Mouse (Mus musculus) layer of hippocampus, adult 2 months (tissue): ENCODE results near the gene Tbc1d5. TPM values are rescaled to one million over a fixed set of nuclear protein-coding genes. Genes with fewer than 3 reads are reported as not detected.

Experiments used
- DNase-seq, 2 experiments: peaks; one replicate each; pipeline ENCODE4 v3.0.0; 2022; ENCODE audit warnings: low spot score in 2 of 2
- H3K27ac ChIP-seq: fragments of 200-600 bp; 2 replicates; pipeline ENCODE4 v1.8.1; 2022
- H3K4me3 ChIP-seq: fragments of 200-600 bp; 2 replicates; pipeline ENCODE4 v1.8.1; 2022; ENCODE audit warnings: mild to moderate bottlenecking
- CTCF ChIP-seq: fragments of 200-600 bp; conservative IDR thresholded peaks from 2 replicates; pipeline ENCODE4 v1.8.1; 2022; ENCODE audit warnings: antibody characterized with exemption, mild to moderate bottlenecking, moderate library complexity
- total RNA-seq, 2 experiments: library from RNA; stranded (reverse); gene quantifications; 2 replicates each; pipeline ENCODE4 v1.2.3; 2021

Tbc1d5 gene
- total RNA-seq, 2 experiments from 2014 or later: 26.1 to 27.0 TPM

DNA sequence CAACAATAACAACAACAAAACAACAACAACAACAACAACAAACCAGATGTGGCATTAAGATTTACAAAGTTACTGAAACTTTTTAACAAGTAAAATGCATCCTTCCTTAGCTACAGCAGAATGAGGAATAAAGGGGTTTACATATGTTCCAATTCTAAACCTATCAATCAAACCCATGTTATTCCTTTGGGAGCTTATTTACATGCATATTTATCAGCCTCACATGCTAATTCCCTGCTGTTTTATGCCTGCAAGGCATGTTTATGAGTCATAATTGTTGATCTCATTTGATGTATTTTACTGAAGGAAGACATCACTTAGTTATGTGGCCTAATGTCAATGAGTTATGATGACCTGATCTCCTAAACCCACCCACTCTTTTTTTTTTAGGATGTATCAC, 176.0 kb downstream of the Tbc1d5 start:
- Histone ChIP-seq H3K4me3 (no peak overlapping the region), H3K27ac (no peak overlapping the region)
- TF ChIP-seq CTCF: no peak
- DNase-seq: no peak

DNA sequence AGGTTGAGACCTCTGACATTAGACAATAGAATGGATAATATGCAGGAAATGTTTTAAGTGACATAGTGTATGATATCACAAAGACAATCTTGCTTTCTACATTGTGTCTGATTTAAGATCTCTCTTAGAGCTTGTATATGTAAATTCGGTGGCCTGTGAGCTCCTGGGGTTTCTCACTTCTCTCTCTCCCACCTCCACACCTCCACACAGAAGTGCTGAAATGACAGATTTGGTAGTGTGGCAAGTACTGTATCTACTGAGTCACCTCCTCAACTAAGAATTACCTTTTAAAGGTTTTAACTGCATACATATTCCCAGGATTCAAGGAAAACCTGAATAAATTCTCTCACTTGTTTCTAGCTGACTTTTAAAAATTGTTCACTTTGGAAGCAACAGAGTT, 180.9 kb downstream of the Tbc1d5 start:
- Histone ChIP-seq H3K27ac (no peak overlapping the region), H3K4me3 (no peak overlapping the region)
- no peak for TF ChIP-seq CTCF
- DNase-seq: no peak

DNA sequence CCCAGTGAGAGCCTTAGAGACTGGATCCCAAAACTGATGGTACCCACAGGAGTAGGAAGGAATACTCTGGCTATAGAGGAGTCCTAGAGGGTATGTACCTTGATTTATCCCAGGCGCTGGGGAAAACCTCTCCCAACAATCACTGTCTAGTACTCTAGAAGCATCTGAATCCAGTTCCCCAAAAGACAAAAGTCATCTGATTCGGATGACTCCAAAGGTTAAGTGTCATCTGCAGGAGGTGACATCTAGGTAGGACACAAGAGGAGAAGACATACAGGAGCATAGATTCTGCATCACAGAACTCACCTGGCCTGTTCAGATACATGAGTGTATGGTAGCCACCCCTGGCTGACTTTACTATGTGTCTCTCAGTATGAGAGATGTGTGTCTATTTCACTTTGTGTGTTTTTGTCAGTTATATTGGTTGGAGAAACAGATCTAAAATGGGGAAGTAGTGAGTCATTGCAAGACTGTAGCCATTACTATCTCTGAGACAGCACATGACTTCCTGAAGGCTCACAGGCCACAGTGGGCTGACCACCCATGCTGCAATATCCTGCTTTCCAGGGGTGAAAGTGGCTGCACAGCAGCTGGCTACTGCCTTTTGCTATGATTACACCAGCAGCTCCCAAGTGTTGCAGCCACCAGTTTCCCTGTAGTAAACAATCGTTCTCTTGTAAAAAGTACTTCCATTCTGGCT, 185.7 kb downstream of the Tbc1d5 start:
- Histone ChIP-seq H3K27ac (0 out of 2 replicates have a peak overlapping the region, but pooled peaks have one; percentile 12), H3K4me3 (no peak overlapping the region)
- no peak for DNase-seq
- no peak for TF ChIP-seq CTCF

DNA sequence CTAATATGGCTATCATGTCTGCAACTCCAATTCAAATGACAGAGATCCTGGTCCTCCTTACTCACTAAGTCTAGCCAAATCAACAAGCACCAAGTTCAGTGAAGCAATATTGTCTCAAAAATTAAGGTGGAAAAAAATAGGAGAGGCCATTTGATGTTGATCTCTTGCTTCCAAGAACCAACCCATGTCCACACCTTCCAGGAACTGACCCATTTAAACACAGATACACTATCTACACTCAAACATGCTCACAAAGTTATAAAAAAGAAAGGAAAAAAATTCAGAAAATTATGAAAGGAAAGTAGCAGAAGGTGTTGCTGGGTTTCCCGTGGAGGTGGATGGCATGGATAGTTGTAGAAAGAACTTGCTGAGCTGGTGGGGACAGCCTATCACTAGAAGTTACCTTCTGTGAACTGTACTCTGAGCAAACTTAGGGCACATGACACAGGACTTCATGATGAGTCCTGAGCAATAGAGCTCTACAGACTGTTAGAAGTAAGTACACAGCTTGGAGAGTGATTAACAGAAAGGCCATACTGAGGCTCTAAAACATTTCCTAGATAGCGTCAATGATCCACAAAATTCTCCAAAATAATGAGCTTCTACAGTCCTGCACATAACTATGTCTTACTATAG, 188.3 kb downstream of the Tbc1d5 start:
- no peak overlapping the region for H3K4me3 ChIP-seq
- no peak for TF ChIP-seq CTCF
- DNase-seq: no peak
- H3K27ac ChIP-seq: no peak overlapping the region

DNA sequence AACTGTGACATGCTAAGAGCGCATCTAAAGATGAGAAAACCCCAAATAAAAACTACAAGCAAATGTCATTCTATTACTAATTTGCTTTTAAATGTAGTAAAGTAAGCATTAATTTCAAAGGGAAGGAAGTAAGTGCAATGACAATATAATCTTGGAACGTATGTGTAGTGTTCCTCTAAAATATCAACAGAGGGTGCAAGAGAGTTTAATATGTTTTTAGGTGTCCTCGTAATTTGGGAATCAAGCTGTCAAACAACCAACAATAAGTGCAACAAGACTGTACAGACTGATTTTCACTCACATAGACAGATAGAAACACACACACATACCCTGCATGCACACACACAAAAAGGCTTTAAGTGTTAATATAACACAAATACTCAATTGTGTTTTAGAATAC, 191.2 kb downstream of the Tbc1d5 start:
- DNase-seq: no peak
- Histone ChIP-seq H3K27ac (no peak overlapping the region), H3K4me3 (no peak overlapping the region)
- peak; percentile 77 for TF ChIP-seq CTCF

DNA sequence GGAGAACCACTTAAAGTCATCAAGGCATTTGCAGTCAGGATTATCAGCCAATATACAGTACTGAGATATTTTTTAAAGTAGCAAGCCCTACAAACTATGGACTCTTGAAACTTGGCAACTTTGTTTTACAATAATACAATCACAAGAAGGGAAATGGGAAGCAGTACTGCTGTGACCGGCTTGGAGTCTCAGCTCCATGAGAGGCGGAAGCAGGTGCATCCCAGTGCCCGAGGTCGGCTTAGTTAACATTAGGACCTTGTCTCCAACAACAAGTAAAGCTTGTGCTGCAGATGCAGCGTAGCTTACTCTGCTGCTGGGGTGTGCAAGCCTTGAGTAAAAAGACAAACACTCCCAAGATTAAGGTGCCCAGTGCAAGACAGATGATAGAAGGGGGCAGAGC, 197.2 kb downstream of the Tbc1d5 start:
- no peak for TF ChIP-seq CTCF
- Histone ChIP-seq H3K4me3 (no peak overlapping the region), H3K27ac (no peak overlapping the region)
- no peak for DNase-seq

DNA sequence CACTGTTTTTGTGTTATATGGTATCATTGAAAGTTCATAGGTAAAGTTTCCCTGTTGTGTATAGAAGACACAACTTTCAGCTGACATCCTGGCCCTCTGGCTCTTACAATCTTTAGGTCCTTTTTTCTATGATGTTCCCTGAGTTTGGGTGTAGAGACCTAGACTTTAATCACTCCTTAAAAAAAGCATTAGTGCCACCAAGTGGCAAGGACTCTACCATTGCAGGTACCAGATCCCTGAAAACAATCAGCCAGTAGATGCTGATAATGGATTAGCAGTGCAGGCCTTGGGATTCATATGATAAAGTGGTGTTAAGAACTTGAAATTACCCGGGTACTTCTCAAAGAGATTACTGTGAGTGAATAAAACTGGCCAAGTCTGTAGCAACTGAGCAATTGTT, 207.0 kb downstream of the Tbc1d5 start:
- peak; percentile 29 to 30 for DNase-seq
- peak; percentile 78 for TF ChIP-seq CTCF
- Histone ChIP-seq H3K27ac (no peak overlapping the region), H3K4me3 (no peak overlapping the region)

DNA sequence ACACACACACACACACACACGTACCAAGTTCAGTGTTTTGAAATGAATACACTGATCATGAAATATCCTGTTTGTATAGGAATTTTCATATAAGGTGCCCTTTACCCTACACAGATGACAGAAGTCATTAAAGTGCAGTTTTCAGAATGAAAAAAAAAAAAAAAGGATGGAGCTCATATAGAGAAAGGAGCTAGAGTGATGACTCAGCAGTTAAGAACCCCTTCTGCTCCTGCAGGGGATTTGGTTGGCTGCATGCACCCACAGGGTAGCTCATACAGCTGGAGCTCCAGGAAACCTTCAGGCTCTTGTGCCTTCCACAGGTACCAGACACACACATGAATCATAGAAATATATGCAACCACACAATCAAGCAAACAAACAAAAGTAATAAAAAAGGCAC, 213.0 kb downstream of the Tbc1d5 start:
- H3K27ac ChIP-seq: no peak overlapping the region
- no peak for DNase-seq
- H3K4me3 ChIP-seq: no peak overlapping the region
- no peak for TF ChIP-seq CTCF

DNA sequence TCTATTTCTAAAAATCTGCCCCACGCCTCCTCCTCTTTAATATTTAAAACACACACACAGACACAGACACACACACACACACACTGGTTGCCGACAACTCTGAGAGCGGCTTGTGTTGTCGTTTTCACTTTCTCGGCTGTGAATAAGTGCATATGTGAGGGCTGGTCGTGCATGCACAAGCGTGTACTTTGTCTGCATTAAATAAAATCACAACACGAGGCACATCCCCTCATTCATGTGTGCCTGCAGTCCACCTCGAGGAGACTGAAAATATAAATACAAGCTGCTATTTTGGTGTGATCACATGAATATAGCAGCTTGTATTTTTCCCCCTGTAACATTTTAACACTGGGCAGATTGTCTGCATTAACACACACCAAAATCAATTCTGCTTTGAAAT, 224.8 kb downstream of the Tbc1d5 start:
- no peak for TF ChIP-seq CTCF
- H3K4me3 ChIP-seq: no peak overlapping the region
- DNase-seq: no peak
- H3K27ac ChIP-seq: no peak overlapping the region

DNA sequence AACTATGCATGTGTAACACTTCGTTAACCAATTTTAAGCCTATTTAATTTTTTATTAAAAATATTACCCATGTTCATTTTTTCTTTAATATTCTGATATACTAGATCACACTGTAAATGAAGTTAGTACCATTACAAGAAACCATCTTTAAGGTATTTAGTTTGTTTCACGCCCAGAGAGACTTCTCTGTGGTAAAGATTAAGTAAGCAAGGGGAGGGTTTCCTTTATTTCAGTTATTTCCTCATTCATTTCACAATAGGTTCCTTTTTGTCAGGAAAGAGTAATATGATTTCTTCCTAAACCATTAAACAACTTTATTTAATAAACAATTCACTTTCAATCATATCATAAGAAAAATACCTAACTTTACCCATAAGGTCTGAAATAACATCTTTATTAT, 256.8 kb downstream of the Tbc1d5 start:
- DNase-seq: no peak
- TF ChIP-seq CTCF: no peak
- no peak overlapping the region for H3K27ac ChIP-seq
- H3K4me3 ChIP-seq: no peak overlapping the region

DNA sequence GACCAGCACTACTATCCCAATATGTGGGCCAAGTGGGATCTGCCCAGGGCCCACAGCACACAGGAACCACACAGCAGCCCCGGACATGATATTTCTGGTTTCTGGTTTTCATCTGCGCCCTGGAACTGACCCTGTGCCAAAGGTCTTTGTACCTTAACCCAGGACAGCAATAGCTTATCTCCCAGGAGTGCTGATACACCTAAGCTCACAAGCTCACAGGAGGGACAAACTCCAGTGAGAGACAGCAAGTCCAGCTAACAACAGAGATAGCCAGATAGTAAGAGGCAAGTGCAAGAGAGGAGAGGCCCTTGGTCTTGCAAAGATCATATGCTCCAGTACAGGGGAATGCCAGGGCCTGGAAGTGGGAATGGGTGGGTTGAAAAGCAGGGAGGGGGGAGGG, 263.9 kb downstream of the Tbc1d5 start:
- TF ChIP-seq CTCF: no peak
- H3K27ac ChIP-seq: no peak overlapping the region
- no peak for DNase-seq
- no peak overlapping the region for H3K4me3 ChIP-seq

DNA sequence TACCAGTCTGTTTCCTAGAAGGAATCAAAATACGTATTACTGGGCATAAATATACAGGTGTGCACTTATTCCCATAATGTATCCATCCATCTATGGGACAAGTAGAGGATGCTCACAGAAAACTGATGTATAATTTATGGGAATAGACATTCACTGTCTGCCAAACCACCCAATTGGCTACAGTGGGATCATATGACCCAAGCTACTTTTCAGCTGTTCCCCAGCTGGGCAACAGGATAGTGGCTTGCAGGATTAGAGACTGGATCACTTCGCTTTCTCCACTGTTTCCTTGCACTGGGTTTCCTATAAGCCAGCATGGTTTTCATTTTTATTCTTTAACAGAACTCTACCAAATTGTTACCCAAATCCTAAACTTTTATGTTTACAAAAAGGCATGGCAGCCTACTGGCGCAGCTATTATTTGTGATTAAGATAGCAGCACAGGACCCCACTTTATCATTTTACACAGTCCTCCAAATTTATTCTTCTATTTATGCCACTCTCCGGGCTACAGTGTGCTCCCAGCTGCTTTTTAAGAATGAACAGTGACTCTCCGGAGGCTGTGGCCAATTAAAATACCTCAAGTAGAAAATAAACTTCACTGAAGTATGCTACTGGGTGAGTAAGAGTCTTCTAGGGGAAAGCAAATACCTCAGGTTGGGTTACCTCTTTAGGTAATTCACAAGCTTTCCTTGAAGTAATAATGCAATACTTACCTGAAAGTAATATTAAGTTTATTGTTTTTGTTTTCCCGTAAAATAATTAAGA, 270.4 kb downstream of the Tbc1d5 start:
- TF ChIP-seq CTCF: no peak
- DNase-seq: no peak

DNA sequence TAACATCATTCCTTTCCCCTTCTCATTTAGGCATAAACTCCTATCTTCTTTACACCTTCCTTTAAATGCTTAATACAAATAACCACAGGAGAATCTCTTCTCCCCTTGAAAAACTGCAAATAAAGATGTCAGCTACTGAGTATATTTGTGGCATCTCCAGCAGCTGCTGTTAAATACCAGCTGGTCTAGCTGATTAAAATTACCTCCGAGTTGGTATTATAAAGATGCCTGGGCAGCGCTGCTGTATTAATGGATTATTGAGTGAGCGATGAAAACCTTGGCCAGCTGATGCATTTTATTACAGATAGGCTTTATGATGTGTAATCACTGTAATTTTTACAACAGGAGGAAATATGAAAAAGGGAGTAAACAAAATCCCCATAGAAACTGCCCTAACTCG, 271.0 kb downstream of the Tbc1d5 start:
- Histone ChIP-seq H3K4me3 (no peak overlapping the region), H3K27ac (no peak overlapping the region)
- no peak for TF ChIP-seq CTCF
- no peak for DNase-seq

More for the DNA sequence above, 270.4 kb downstream of the Tbc1d5 start:
- H3K27ac ChIP-seq: no peak overlapping the region
- no peak overlapping the region for H3K4me3 ChIP-seq
